Mouse (Mus musculus) embryonic fibroblast, embryonic 13.5 days (primary cell): Measurements from ENCODE around the gene N4bp3.

Experiments used
- CTCF ChIP-seq: IDR thresholded peaks from 2 replicates; pipeline ENCODE4 v1.5.1; 2011; ENCODE audit warnings: mild to moderate bottlenecking, control low read depth, low read length, moderate library complexity, borderline replicate concordance; ENCODE audit not compliant: insufficient read depth
- POLR2A ChIP-seq: IDR thresholded peaks from 2 replicates; pipeline ENCODE4 v1.6.1; 2011; ENCODE audit warnings: low read depth, mild to moderate bottlenecking, control low read depth, low read length, moderate library complexity

- TF ChIP-seq CTCF: no peak
- TF ChIP-seq POLR2A: no peak
Observed at GRCm38 (mm10) chr11:51627425-51627824, 23.2 kb downstream of the N4bp3 start.
